Mouse (Mus musculus): Measurements from ENCODE around the gene Mdm2.
A peak's percentile ranks its signal among the peaks of the same experiment; 100 is the strongest.
"Not testable (repeated sequence)": the region's sequence is repeated elsewhere in the genome, so short reads cannot be mapped to it uniquely, and the experiment has no call there.

Mdm2 gene

DNA sequence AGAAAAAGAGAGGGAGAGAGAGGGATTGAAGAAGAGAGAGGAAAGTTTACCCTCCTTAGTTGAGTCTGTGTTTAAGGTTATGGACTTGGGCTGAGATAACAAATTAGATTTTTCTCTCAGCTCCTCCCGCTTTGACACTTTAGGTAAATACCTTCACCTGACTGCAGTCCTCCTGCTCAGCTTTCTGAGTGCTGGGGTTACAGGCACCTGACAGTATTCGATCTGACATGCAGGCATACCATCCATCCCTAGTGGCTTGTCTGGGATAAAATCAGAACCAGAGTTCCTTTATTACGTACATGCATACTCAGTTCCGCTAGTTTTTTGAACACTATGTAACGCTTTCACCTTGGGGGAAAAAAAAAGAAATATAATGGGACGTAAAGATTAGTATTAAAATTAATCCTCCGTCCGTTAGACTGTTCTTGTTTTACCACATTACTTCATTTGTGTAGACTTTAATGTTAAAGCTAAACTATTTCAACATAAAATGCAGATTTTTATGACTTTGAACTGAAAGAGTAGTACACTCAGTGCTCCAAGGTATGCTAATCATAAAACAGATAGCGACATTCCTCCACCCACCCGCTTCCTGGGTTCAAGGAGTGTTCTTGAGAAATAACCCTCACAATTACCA is 38.6 kb upstream of the Mdm2 start:
- DNase-seq (ENCODE audit: low spot score in 2 of 2): no peak

- DNase-seq (ENCODE audit: low spot score in 2 of 2): no peak
Observed at GRCm38 (mm10) chr10:117748276-117749049, 37.9 kb upstream of the Mdm2 start.

DNA sequence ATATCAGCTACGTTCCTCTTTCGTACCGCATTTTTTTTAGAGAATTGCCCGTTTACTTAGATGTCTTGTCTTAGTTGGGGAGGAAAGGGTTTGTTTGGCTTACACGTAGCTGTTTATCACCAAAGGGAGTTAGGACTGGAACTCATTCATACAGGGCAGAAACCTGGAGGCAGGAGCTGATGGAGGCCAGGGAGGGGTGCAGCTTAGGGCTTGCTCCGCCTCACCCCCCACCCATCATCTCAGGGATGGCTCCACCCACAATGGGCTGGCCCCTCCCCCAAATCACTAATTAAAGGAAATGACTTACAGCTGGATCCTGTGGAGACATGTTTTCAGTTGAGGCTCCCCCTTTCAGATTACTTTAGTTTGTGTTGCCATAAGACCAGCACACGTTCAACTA is 37.2 kb upstream of the Mdm2 start:
- no peak for DNase-seq (ENCODE audit: low spot score in 2 of 2)

GRCm38 (mm10) chr10:117746297-117746883 is 35.8 kb upstream of the Mdm2 start, which contains the start of gene Slc35e3:
Gene Slc35e3 (minus strand): TSS chr10:117746365.
- peak; percentile 96 to 98 for DNase-seq (ENCODE audit: low spot score in 2 of 2)

DNA sequence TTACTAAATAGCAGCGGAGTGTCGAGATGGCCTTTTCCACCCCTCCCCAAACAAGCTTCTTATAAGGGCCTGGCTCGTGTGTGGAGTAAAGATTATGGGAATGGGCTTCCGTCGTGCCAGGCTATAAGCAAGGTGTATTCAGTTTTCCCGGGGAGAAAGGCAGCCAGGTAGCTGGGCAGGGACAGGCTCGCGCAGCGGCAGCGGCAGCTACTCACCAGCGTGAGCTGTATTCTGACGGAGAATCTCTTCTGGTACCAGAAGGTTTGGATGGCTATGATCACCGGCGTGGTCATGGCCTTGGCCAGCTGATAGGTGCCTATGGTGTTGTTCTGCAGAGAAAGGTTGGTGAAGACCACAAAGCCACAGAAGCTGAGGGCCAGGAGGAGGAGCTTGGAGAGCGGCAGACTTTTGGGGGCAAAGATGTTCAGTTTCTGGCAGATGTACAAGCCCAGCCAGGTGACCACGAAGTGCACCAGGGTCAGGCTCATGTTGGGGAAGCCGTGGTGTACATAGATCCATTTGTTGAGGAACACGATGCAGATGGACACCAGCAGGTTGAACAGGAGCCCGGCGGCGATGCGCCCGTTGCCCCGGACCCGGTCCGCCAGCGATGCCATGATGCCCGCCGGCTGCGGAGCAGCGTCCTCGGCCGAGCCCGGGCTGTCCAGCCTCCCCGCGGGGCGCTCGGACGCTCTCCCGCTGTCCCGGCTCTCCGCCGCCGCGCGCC is 35.2 kb upstream of the Mdm2 start:
- peak in 1 of 2 experiments; percentile 30 for DNase-seq (ENCODE audit: low spot score in 2 of 2)

DNA sequence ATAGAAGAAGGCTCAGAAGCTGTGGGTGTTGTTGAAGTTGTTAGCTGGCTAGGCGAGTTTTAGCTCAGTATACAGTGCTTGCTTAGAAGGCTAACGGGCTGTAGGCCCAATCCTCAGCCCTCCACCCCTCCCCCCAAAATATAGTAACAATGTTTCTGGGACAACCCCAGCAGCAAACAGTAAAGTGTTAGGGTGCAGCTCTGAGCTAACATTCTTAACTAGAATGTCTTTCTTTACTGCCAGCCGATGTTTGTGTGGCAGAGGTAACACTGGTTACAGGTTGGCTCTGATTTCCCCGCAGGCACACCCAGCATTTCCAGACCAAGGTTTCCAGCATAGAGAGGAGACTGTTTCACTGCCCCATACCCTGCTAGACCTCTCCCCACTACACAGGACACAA is 33.4 kb upstream of the Mdm2 start:
- no peak for DNase-seq (ENCODE audit: low spot score in 2 of 2)

DNA sequence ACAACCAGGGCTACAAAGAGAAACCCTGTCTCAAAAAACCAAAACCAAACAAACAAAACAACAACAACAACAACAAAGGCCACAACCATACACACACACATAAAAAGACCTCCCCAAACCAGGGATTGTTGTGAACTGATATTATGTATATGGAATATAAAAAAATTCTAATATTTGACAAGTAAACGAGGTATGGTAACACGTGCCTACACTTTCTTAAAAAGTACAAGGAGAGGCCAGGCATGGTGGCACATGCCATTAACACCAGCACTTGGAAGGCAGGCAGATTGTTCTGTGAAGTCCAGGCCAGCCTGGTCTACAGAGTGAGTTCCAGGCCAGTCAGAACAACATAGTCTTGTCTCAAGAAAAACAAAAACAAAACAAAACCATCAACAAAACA is 32.6 kb upstream of the Mdm2 start:
- no peak for DNase-seq (ENCODE audit: low spot score in 2 of 2)

GRCm38 (mm10) chr10:117742618-117743017 is 32.1 kb upstream of the Mdm2 start:
- DNase-seq (ENCODE audit: low spot score in 2 of 2): no peak

GRCm38 (mm10) chr10:117741698-117742475 is 31.3 kb upstream of the Mdm2 start:
- no peak for DNase-seq (ENCODE audit: low spot score in 2 of 2)

DNA sequence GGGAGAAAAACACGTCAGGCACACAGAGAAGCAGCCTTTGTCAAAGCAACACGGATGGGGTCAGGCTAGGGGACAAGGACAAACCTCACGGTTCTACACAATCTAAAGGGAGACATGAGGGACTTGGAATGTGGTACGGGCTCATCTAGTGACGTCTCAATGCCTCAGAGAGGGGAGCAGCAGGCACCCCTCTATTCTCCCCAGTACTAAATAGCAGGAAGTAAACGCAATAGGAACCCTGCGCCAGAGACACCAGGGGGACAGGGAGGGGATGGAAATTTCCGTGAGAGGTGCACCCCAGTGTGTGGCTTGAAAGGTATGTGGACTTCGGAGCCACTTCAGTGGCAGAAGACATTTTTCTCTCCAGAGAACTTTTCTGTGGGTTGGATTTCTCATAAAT is 30.4 kb upstream of the Mdm2 start:
- no peak for DNase-seq (ENCODE audit: low spot score in 2 of 2)

DNA sequence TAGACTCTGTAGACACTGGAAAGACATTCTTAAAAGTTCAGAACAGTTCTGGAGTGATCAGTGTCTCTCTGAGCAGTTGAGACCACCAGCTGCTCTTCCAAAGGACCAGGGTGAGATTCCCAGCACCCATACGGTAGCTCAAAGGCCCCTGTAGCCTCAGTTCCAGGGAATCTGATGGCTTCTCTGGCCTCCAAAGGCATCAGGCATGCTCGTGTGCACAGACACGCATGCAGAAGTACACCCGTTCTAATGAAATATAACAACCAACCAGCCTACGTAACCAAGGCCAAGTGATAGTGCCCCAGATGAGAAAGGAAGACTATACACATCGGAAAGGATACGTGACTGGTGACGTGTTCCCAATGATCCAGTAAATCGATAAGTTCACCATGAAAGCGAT is 29.6 kb upstream of the Mdm2 start:
- no peak for DNase-seq (ENCODE audit: low spot score in 2 of 2)

DNA sequence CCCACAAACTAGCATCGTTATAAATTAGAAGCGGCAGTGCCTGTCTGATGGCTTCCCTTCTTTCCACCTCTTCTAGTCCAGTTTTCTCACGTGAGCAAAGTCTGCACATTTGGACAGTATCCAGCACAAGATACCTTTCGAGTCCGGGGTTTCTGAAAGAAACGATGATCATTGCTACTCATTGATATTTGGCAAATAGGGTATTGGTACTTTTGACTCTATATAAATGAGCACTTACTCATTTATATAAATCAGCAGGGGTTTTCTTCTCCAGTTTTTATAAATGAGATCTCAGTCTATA is 29.0 kb upstream of the Mdm2 start:
- DNase-seq (ENCODE audit: low spot score in 2 of 2): no peak

GRCm38 (mm10) chr10:117738928-117739647 is 28.5 kb upstream of the Mdm2 start:
- no peak for DNase-seq (ENCODE audit: low spot score in 2 of 2)

DNA sequence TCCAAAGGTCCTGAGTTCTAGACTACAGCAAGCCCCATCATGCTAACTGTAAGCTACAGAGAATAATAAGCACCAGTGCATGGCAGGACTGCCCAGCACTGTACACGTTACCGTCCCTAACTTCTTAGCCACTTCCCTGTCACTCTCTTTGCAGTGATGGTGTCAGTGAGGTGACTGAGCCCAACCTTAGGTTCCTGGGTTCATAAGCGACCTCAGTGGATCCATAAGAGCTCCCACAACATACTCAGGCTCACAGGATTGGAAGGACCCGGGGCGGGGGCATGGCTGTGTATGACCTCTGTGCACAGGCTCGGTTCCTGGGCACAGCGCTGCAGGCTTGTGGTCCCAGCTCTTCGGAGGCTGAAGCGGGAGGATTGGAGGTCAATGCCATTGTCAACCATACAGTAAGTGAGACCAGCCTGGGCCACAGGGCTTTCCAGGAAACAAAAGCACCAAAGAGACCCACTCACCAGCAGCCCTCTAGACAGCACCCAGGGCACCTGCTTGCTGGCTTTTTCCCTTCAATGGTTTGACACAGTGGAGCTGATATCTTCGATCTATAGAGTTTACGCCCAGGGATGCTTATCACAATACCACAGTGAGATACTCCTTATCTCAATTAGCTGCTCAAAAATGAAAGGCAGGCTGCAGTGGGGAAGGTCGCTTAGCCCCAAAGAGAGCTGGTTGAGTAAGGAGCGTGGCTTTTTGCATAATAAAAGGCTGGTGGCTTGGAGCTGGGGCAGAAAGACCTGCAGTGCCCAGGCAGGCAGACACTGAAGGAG is 27.8 kb upstream of the Mdm2 start:
- no peak for DNase-seq (ENCODE audit: low spot score in 2 of 2)

- not testable (repeated sequence) for DNase-seq (ENCODE audit: low spot score in 2 of 2)
Observed at GRCm38 (mm10) chr10:117737498-117737897, 26.9 kb upstream of the Mdm2 start.

- no peak for DNase-seq (ENCODE audit: low spot score in 2 of 2)
Observed at GRCm38 (mm10) chr10:117737075-117737474, 26.5 kb upstream of the Mdm2 start.

DNA sequence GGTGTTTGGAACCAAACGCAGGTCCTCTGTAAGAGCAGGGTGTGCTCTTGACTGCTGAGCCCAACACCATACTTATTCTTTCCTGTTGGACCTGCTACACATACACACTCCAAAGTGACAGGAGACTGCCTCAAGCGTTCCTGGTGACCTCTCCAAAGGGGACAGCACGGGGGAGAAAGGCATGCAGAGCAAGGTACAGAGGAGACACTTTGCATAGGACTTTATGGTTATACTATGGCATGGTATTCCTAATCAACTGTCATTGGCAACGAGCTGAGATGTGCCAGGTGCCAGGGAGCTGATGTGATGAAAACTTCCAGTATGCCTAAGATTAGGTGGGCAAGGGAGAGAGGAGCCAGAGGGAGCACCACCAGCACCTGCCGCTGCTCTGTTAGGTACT is 26.0 kb upstream of the Mdm2 start:
- DNase-seq (ENCODE audit: low spot score in 2 of 2): no peak

DNA sequence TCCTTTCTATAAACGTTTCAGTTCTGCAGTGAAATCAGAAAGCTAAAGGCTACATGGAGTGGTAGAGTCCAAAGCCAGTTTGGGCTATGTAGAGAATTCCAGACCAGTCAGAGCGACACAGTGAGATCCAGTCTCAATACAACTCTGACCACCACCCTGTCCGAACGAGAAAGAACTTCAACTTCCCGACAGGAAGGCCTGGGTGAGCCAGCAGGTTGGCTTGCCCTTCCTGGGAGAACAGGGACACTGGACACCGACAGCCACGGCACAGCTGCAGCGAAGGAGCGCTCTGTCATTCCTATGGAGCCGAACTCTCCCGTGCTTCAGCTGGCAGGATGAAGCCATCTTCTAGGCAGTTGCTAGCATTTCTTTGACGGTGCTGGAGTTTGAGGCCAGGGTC is 24.8 kb upstream of the Mdm2 start:
- not testable (repeated sequence) for DNase-seq (ENCODE audit: low spot score in 2 of 2)

- not testable (repeated sequence) for DNase-seq (ENCODE audit: low spot score in 2 of 2)
Observed at GRCm38 (mm10) chr10:117734104-117734852, 23.7 kb upstream of the Mdm2 start.
